Mouse (Mus musculus): ENCODE data around the gene Pcif1.
"Not testable (repeated sequence)": the region's sequence is repeated elsewhere in the genome, so short reads cannot be mapped to it uniquely, and the experiment has no call there.

Gene Pcif1

DNA sequence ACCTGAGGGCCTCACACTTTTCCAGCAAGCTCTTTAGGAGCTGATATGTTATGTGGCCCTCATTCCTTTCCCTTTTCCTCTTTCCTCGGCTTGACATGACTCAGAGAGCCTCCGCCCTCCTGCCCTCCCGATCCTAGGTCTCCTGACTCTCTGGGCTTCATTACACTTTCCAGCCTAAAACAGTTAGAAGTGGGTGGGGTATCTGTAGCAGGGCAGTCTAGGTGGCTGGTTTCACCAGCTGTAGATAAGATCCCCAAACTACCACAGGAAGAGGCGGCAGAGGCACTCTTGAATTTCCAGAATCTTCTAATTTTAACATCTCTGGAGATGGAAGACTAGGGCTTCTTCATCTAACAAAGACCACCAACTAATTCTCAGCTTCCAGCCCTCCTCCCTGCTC lies 14.5 kb upstream of the Pcif1 start:
- CTCF ChIA-PET = interaction anchor here (0.6 kb wide), 1 partner anchor 30 kb away, joined by 3 read pairs; no protein-coding TSS in a partner anchor

GRCm38 (mm10) chr2:164866741-164867551 lies 12.2 kb upstream of the Pcif1 start:
- CTCF ChIA-PET = interaction anchor here (0.6 to 1.4 kb wide), 3 partner anchors 9 to 12 kb away, joined by 3 to 4 read pairs (median 3); partner anchors contain the start of gene Pltp

DNA sequence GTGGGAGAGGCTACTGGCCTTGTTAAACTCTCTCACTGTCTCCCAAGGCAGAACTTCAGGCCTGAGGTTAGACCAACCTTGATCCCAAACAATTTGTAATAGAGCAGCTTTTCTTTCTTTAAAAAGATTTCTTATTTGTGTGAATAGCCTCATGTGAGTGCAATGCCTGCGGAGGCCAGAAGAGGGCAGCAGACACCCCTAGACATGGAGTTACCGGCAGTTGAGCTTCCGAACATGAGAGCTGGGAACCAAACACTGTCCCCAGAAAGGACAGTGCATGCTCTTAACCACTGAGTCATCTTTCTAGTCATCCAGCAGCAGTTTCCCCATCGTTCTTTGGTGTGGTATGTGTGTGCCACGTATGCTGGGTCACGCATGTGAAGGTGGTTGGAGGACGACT lies 11.5 kb upstream of the Pcif1 start:
- CTCF ChIA-PET = interaction anchor here (1.4 kb wide), 2 partner anchors 10 to 11 kb away, joined by 3 to 4 read pairs; partner anchors contain the start of gene Pltp

DNA sequence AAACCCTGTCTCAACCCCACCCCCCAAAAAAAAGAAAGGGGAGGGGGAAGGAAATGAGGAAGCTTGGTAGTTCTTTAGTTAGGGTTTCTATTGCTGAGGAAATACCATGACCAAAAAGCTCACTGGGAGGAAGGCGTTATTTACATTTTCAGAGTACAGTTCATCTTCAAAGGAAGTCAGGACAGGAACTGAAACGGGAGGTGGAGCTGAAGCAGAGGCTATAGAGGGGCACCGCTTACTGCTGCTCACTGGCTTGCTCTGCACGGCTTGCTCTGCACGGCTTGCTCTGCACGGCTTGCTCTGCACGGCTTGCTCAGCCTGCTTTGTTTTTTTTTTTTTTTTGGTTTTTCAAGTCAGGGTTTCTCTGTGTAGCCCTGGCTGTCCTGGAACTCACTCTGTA lies 10.6 kb upstream of the Pcif1 start:
- CTCF ChIA-PET = no interaction called here

DNA sequence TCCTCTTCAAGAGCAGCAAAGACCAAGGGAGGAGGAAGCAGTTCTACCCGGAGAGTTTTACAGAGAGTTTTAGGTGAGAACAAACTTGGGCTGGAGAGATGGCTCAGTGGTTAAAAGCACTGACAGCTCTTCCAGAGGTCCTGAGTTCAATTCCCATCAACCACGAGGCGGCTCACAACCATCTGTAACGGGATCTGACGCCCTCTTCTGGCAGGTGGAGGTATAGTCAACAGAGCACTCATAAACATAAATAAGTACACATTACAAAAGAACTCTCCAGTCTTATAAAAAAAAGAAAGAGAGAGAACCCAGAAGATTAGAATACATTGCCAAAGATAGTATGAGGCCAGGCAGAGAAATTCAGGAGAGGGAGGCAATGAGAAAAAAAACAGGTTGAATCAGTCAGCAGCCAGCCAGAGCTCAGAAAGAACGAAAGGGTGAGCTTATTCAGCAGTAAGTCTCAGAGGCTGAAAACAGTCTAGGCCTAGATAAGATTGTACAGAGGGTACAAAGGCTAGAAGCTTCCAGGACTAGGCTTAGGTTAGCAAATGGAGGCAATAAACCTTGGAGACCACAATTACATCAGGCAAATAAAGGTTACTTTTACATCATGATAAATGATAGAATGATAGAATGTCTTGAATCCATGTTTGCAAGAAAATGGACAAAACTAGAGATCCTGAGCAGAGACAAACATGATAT lies 7.4 kb upstream of the Pcif1 start:
- CTCF ChIA-PET = no interaction called here

- CTCF ChIA-PET = interaction anchor here (0.6 kb wide), 1 partner anchor 135 kb away, joined by 14 read pairs; no protein-coding TSS in a partner anchor
Measured at GRCm38 (mm10) chr2:164873621-164874020, 5.5 kb upstream of the Pcif1 start.

- CTCF ChIA-PET = no interaction called here
Measured at GRCm38 (mm10) chr2:164874239-164874769, 4.8 kb upstream of the Pcif1 start.

GRCm38 (mm10) chr2:164875648-164876047 lies 3.5 kb upstream of the Pcif1 start:
- CTCF ChIA-PET = not testable (repeated sequence)

DNA sequence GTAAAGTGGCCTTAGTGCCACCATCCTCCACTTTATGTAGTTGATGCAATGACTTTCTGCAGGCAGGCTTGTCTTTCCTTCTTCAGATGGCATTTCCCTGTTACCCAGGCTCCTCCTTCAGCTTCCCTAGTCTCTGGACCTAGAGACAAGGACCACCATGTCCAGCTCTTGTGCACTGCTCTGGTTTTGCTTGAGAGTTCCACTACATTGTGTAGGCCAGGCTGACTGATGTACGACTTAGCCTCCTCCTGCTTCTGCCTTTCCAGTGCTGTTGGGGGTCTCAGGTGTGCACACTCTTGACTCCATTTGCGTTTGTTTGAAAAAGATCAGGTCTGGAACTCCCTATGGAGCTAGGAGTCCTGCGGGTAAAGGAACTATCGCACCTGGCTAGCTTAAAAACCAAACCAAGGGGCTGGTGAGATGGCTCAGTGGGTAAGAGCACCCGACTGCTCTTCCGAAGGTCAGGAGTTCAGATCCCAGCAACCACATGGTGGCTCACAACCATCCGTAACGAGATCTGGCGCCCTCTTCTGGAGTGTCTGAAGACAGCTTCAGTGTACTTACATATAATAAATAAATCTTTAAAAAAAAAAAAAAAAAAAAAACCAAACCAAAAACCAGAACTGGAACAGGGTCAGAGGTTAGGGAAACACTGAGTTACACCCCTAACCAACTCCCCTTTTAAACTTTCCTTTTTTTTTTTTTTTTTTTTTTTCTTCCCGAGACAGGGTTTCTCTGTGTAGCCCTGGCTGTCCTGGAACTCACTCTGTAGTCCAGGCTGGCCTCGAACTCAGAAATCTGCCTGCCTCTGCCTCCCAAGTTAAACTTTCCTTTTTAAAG lies 1.5 kb upstream of the Pcif1 start:
- CTCF ChIA-PET = interaction anchor here (0.6 to 1.5 kb wide), 8 partner anchors 11 to 611 kb away, joined by 3 to 8 read pairs (median 4); partner anchors contain the start of gene Slc12a5

DNA sequence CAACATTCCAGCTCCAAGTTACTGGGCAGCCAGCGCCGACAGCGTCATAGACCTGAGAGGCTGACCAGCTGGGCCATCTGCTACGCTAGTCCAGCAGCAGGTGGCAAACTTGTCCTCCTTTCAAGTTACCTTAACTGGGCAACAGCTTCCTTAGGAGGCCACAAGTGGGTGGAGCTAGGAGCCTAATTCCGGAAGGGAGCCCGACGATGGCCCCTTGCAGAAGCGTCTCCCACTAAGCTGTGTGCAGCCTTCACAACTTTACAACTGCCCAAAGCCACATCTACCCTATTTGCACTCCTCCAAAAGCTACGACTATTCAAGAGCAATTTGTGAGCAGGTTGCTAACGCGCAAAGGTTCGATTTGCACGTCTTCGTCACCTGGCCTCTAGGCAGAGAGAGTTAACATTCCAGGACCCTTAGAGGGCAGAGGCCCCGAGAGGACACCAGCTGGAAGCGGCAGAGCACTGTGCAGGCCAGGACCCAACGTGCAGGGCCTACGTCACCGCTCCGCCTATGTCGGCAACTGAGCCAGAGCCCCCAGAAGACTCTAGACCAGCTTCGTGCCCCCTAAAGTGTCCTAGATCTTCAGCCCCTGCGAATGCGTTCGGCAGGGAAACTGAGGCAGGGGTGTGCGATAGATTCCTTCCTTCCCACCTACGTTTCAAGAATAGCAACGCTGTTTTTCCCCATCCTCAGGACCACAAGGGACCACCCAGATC lies 436 bp upstream of the Pcif1 start:
- CTCF ChIA-PET = interaction anchor here (0.6 to 1.3 kb wide), 4 partner anchors 11 to 918 kb away, joined by 3 to 6 read pairs (median 3); no protein-coding TSS in a partner anchor

DNA sequence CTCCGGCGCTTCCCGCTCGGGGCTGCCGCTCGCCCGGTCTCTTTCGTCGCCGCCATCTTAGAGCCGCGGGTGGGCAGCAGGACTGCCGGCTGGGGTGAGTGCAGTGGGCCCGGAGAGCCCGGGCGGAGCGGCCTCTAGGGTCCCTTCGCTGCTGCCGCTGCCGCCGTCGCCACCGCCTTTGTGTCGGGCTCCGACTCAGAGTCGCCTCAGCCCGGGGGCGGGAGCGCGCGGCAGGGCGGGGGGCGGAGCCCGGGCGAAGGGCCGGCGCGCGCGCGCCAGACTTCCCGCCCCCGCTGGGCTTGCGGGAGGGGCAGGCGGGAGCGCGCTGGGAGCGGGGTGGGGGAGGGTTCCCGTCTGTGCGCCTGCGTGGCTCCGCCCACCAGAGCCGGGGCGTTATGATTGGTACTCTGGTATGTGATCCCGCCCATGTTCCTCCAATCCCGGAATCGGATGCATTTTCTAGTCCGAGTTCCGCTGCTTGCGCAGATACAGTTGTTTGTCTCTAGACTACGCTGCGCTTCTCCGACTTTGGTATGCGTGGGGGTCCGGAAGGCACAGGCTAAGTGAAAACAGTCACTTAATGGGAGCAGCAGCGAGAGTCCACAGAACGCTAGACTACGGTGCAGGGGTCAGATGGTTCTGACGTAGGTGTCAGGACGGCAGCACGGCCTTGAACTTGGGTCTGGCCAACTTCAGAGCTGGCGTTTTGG lies 619 bp downstream of the Pcif1 start:
- CTCF ChIA-PET = interaction anchor here (0.6 kb wide), 1 partner anchor 476 kb away, joined by 8 read pairs; no protein-coding TSS in a partner anchor

DNA sequence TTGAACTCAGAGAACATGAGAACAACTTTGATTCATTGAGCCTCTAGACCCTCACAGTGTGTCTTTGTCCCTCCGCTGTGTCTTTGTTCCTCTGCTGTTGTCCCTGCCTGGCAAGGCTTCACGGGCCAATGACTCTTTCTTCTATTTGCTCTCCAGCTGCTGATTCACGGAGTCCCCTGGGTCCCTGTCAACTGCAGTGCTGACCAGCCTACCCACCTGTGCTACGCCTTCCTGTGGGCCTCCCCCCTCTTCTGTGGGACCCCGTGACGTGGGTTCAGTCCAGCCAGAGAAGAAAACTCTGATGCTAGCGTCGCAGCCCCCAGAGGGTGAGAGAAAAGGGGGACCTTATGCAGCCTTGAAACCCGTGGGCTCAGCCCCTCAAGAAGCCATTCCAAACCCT lies 3.5 kb downstream of the Pcif1 start:
- CTCF ChIA-PET = interaction anchor here (0.7 to 0.9 kb wide), 2 partner anchors 24 to 48 kb away, joined by 4 to 9 read pairs; no protein-coding TSS in a partner anchor

DNA sequence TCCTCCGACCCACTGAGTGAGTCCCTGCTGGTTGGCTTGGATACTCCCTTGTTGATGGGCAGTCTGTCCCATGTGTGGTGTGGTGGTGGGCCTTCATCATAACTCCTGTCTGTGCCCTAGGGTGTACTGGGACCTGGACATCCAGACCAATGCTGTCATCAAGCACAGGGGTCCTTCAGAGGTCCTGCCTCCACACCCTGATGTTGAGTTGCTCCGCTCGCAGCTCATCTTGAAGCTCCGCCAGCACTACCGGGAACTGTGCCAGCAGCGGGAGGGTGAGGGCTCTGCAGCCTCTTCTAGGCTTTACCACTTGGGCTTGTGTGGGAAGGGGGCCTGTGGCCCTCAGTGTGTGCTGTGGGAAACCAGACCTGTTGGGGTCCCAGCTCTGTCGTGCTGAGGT lies 6.7 kb downstream of the Pcif1 start:
- CTCF ChIA-PET = no interaction called here

DNA sequence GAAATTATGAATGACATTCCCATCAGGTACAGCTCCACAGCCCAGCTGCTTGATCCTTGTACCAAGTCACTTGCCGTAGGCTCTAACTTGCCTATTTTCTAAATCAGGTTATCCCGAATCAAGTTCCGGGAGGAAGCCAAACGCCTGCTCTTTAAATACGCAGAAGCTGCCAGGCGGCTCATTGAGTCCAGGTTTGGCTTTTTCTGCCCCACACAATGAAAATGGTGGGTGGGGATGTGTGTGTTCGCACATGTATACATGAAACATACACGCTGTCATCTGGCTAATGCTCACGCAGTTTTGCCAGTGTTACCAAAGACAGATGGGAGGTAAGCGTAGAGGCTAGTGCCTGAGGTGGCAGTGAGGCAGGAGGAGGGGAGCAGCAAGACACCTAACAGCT lies 7.5 kb downstream of the Pcif1 start:
- CTCF ChIA-PET = interaction anchor here (0.6 kb wide), 1 partner anchor 18 kb away, joined by 17 read pairs; no protein-coding TSS in a partner anchor

DNA sequence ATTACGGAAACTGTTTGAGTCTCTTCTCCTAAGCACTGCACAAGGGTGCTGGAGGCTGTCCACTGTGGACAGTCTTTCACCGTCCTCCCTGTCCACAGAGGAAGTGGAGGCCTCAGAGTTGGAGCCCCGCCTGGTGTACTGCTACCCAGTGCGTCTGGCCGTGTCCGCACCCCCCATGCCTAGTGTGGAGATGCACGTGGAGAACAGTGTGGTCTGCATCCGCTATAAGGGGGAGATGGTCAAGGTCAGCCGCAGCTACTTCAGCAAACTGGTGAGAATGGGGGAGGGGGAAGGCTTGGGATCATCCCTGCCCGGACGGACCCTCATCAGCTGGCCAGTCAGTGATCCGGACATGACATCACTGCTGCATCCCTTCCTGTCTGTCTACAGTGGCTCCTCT lies 9.9 kb downstream of the Pcif1 start:
- CTCF ChIA-PET = no interaction called here

DNA sequence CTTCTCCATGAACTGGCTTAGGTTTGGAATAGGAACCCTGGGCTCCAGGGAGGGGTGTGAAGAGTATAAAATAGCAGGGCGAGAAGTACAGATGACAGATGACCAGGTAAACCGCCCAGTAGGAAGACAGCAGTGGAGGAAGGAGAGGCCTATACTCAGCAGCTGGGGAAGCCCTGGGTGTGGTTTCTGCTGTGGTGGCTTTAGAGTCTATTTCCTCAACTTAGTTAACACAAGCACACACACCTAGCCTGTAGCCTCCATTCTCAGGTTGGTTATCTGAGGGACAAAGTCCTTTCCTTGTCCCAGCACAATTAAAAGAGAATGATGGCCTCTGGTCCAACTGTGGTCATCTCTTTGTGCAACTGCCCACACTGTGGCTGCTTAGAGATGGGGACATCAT lies 10.9 kb downstream of the Pcif1 start:
- CTCF ChIA-PET = no interaction called here

- CTCF ChIA-PET = no interaction called here
Measured at GRCm38 (mm10) chr2:164890411-164891049, 11.4 kb downstream of the Pcif1 start.

GRCm38 (mm10) chr2:164891056-164891834 lies 12.1 kb downstream of the Pcif1 start:
- CTCF ChIA-PET = no interaction called here

Data from spleen, embryonic (tissue).